ENCODE assay signal across 31 mouse cellular contexts in the genomic region with DNA sequence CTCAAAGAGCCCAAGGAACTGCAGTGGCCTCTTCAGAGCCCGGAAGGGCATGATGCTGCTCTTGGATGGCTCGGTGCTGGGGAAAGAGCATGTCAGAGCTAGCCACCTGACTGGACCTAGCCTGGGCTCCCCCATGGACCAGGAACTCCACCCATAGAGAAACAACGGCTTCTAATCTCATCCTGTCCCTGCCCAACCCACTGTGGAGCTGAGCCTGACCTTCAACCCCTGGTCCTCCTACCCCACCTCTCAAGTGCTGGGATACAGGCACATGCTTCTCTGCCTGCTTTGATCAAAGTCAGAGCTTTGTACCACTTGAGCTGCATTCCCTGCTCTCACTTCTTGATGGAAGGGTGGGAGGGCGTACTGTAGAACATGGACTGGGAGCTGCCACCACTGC.
"Had no signal": no experiment of that assay in that cellular context is flagged by ENCODE, and none has a peak within 500 bp of the region (broad histone marks: within the 10 kb centered on the region; RNA-seq: fewer than 3 reads in every experiment).

No protein-coding gene starts in this region.

- H3K9me3 ChIP-seq: limb, embryonic 10.5 days; limb, embryonic 12.5 days; limb, embryonic 13.5 days; limb, embryonic 15.5 days; liver, embryonic 12.5 days; liver, embryonic 13.5 days; liver, embryonic 15.5 days; lung, embryonic 15.5 days; megakaryocyte, embryonic 14.5 days; midbrain, embryonic 10.5 days; midbrain, embryonic 12.5 days; midbrain, embryonic 13.5 days; midbrain, embryonic 15.5 days had no signal

- ATAC-seq: liver, embryonic 12.5 days; liver, postnatal 0 days; lung, postnatal 0 days; midbrain, embryonic 13.5 days; midbrain, embryonic 15.5 days; midbrain, embryonic 16.5 days had no signal

- DNase-seq: left cerebral cortex, postnatal 4 days; liver; liver, embryonic 13.5 days; liver, postnatal 0 days; lung, adult 18-20 months; lung, adult 2 months; lung, embryonic 14.5 days; lung, postnatal 10 days; lung, postnatal 14 days; lung, postnatal 36 days; lung, postnatal 4 days; midbrain, embryonic 14.5 days had no signal

- H3K27me3 ChIP-seq: limb, embryonic 12.5 days; limb, embryonic 13.5 days; limb, embryonic 15.5 days; liver, embryonic 12.5 days; liver, embryonic 13.5 days; liver, embryonic 15.5 days; lung, embryonic 15.5 days; midbrain, embryonic 12.5 days; midbrain, embryonic 13.5 days; midbrain, embryonic 15.5 days had no signal

- H3K4me3 ChIP-seq: limb, embryonic 10.5 days; limb, embryonic 12.5 days; limb, embryonic 13.5 days; limb, embryonic 15.5 days; liver, embryonic 12.5 days; liver, embryonic 13.5 days; liver, embryonic 15.5 days; lung, embryonic 15.5 days; midbrain, embryonic 10.5 days; midbrain, embryonic 12.5 days; midbrain, embryonic 13.5 days; midbrain, embryonic 15.5 days; myocyte had no signal

- H3K4me1 ChIP-seq: limb, embryonic 12.5 days; limb, embryonic 13.5 days; limb, embryonic 15.5 days; lung, embryonic 15.5 days; midbrain, embryonic 10.5 days; midbrain, embryonic 12.5 days; midbrain, embryonic 13.5 days; midbrain, embryonic 15.5 days had no signal

- H3K4me2 ChIP-seq: limb, embryonic 12.5 days; limb, embryonic 13.5 days; limb, embryonic 15.5 days; liver, embryonic 11.5 days; liver, embryonic 12.5 days; liver, embryonic 13.5 days; liver, embryonic 15.5 days; lung, embryonic 14.5 days; lung, embryonic 15.5 days; midbrain, embryonic 11.5 days; midbrain, embryonic 12.5 days; midbrain, embryonic 13.5 days; midbrain, embryonic 15.5 days had no signal

- H3K9ac ChIP-seq: limb, embryonic 12.5 days; limb, embryonic 13.5 days; limb, embryonic 15.5 days; liver, embryonic 12.5 days; liver, embryonic 13.5 days; liver, embryonic 14.5 days; liver, embryonic 15.5 days; liver, postnatal 0 days; lung, embryonic 14.5 days; lung, embryonic 15.5 days; midbrain, embryonic 12.5 days; midbrain, embryonic 13.5 days; midbrain, embryonic 15.5 days had no signal

- H3K27ac ChIP-seq: limb, embryonic 10.5 days; limb, embryonic 12.5 days; limb, embryonic 13.5 days; limb, embryonic 15.5 days; liver, embryonic 13.5 days; liver, embryonic 14.5 days; liver, embryonic 15.5 days; macrophage; midbrain, embryonic 10.5 days; midbrain, embryonic 12.5 days; midbrain, embryonic 13.5 days; midbrain, embryonic 15.5 days had no signal
